Mouse (Mus musculus) liver, embryonic 12.5 days (tissue): Measurements from ENCODE around the gene Nfya. TPM values are rescaled to one million over a fixed set of nuclear protein-coding genes. Genes with fewer than 3 reads are reported as not detected.

Experiments used
- ATAC-seq: fragments of 200-750 bp; cut with Nextera tagmentation; 2 replicates; pipeline ENCODE4 v1.8.0; 2017; ENCODE audit warnings: moderate number of reproducible peaks, mild to moderate bottlenecking, moderate library complexity
- H3K27ac ChIP-seq: fragments of 300-500 bp; sonication (generic); 2 replicates; pipeline ENCODE4 v1.5.1; 2016; ENCODE audit warnings: mild to moderate bottlenecking
- H3K27me3 ChIP-seq: fragments of 300-500 bp; sonication (generic); replicated peaks from 2 replicates; pipeline ENCODE4 v1.6.1; 2016; ENCODE audit warnings: mild to moderate bottlenecking, moderate library complexity
- H3K36me3 ChIP-seq: fragments of 300-500 bp; sonication (generic); 2 replicates; pipeline ENCODE4 v1.6.1; 2016; ENCODE audit warnings: mild to moderate bottlenecking, moderate library complexity
- H3K4me1 ChIP-seq: fragments of 300-500 bp; sonication (generic); 2 replicates; pipeline ENCODE4 v1.6.1; 2016
- H3K4me2 ChIP-seq: fragments of 300-500 bp; sonication (generic); 2 replicates; pipeline ENCODE4 v1.6.1; 2016; ENCODE audit warnings: mild to moderate bottlenecking, moderate library complexity
- H3K4me3 ChIP-seq: fragments of 300-500 bp; sonication (generic); 2 replicates; pipeline ENCODE4 v1.5.1; 2016; ENCODE audit warnings: mild to moderate bottlenecking, moderate library complexity
- H3K9ac ChIP-seq: fragments of 300-500 bp; sonication (generic); 2 replicates; pipeline ENCODE4 v1.6.1; 2016; ENCODE audit warnings: mild to moderate bottlenecking, moderate library complexity
- H3K9me3 ChIP-seq: fragments of 300-500 bp; sonication (generic); replicated peaks from 2 replicates; pipeline ENCODE4 v1.6.1; 2016; ENCODE audit warnings: mild to moderate bottlenecking, moderate library complexity
- WGBS: fragments of 180-500 bp; shearing (Covaris S2); methylation state at CpG from one replicate; pipeline ENCODE4 v1.1.7; 2016; ENCODE audit not compliant: insufficient replicate concordance; 5-methylcytosine and 5-hydroxymethylcytosine counted together
- polyA plus RNA-seq: library from polyadenylated mRNA; unstranded; fragments of >200 nt; fragmentation: Nextera tagmentation; extraction: Ambion mirVana; gene quantifications from 2 replicates; pipeline ENCODE4 v1.2.1, GENCODE M21; 2016

The Nfya gene
- 10.9 and 11.3 TPM in 2 replicates for polyA plus RNA-seq

GRCm38 (mm10) chr17:48409380-48410298 lies at the start of gene Nfya, which contains the start of gene Oard1:
Gene Nfya (minus strand): TSS chr17:48409906.
Gene Oard1 (plus strand): TSS chr17:48410014.
- no peaks in the 10 kb centered on the region for H3K27me3 ChIP-seq
- H3K9ac ChIP-seq: peak within 1 kb of the TSS; percentile 99
- ATAC-seq: peak; percentile 91
- peak within 1 kb of the TSS; percentile 90 for H3K4me3 ChIP-seq
- peaks cover 58% of the 10 kb centered on the region for H3K4me1 ChIP-seq
- peak within 1 kb of the TSS; percentile 86 for H3K4me2 ChIP-seq
- WGBS: under 1% methylated on average over 84 of the region's 84 CpGs
- no peaks in the 10 kb centered on the region for H3K9me3 ChIP-seq
- peaks cover 39% of the 10 kb centered on the region for H3K36me3 ChIP-seq
- peak within 1 kb of the TSS; percentile 100 for H3K27ac ChIP-seq

GRCm38 (mm10) chr17:48457971-48458653 lies 48.4 kb upstream of the Nfya start:
- H3K27ac ChIP-seq: no peak overlapping the region

GRCm38 (mm10) chr17:48455955-48456354 lies 46.2 kb upstream of the Nfya start:
- H3K27ac ChIP-seq: peak overlapping the region; percentile 59
- no peaks in the 10 kb centered on the region for H3K36me3 ChIP-seq
- H3K9ac ChIP-seq: peak overlapping the region; percentile 46
- ATAC-seq: no peak
- no peaks in the 10 kb centered on the region; the same call in 1 of the 2 replicates for H3K27me3 ChIP-seq
- H3K4me3 ChIP-seq: peak overlapping the region; percentile 38
- WGBS: 75% methylated on average over 2 of the region's 2 CpGs
- peaks cover 67% of the 10 kb centered on the region for H3K4me1 ChIP-seq
- no peaks in the 10 kb centered on the region for H3K9me3 ChIP-seq
- peak overlapping the region; percentile 61 for H3K4me2 ChIP-seq

More at GRCm38 (mm10) chr17:48457971-48458653, 48.4 kb upstream of the Nfya start:
- peaks cover 3% of the 10 kb centered on the region; the same call in 1 of the 2 replicates for H3K27me3 ChIP-seq
- ATAC-seq: no peak
- no peak overlapping the region for H3K4me3 ChIP-seq
- peaks cover 54% of the 10 kb centered on the region for H3K4me1 ChIP-seq
- no peak overlapping the region for H3K9ac ChIP-seq
- H3K9me3 ChIP-seq: no peaks in the 10 kb centered on the region
- H3K36me3 ChIP-seq: no peaks in the 10 kb centered on the region
- no peak overlapping the region for H3K4me2 ChIP-seq
- 56% methylated on average over 13 of the region's 13 CpGs for WGBS

- peak within 1 kb of the TSS; percentile 59 for H3K27ac ChIP-seq
- peak; percentile 28 for ATAC-seq
- H3K4me1 ChIP-seq: peaks cover 77% of the 10 kb centered on the region
- 46% methylated on average over 11 of the region's 11 CpGs for WGBS
- peaks cover 5% of the 10 kb centered on the region for H3K36me3 ChIP-seq
- H3K9ac ChIP-seq: peak within 1 kb of the TSS; percentile 56
- H3K9me3 ChIP-seq: no peaks in the 10 kb centered on the region
- H3K27me3 ChIP-seq: no peaks in the 10 kb centered on the region; the same call in 1 of the 2 replicates
- peak within 1 kb of the TSS; percentile 38 for H3K4me3 ChIP-seq
- peak within 1 kb of the TSS; percentile 61 for H3K4me2 ChIP-seq
Observed at GRCm38 (mm10) chr17:48454688-48455087, 45.0 kb upstream of the Nfya start, which contains the start of gene Unc5cl. Gene Unc5cl (plus strand): TSS chr17:48454901.

- H3K9ac ChIP-seq: peak overlapping the region; percentile 56
- H3K9me3 ChIP-seq: no peaks in the 10 kb centered on the region
- ATAC-seq: no peak
- H3K4me2 ChIP-seq: peak overlapping the region; percentile 61
- H3K27me3 ChIP-seq: no peaks in the 10 kb centered on the region
- peak overlapping the region; percentile 59 for H3K27ac ChIP-seq
- H3K4me3 ChIP-seq: peak overlapping the region; percentile 38
- H3K4me1 ChIP-seq: peaks cover 82% of the 10 kb centered on the region
- WGBS: 42% methylated on average over 7 of the region's 7 CpGs
- H3K36me3 ChIP-seq: peaks cover 10% of the 10 kb centered on the region
Observed at GRCm38 (mm10) chr17:48454190-48454589, 44.5 kb upstream of the Nfya start.

GRCm38 (mm10) chr17:48453489-48453888 lies 43.8 kb upstream of the Nfya start:
- Histone ChIP-seq H3K27me3 (no peaks in the 10 kb centered on the region), H3K4me1 (peaks cover 89% of the 10 kb centered on the region), H3K27ac (peak overlapping the region; percentile 72; the same call in 1 of the 2 replicates), H3K9me3 (no peaks in the 10 kb centered on the region), H3K36me3 (peaks cover 17% of the 10 kb centered on the region), H3K4me3 (no peak overlapping the region), H3K9ac (no peak overlapping the region), H3K4me2 (no peak overlapping the region)
- ATAC-seq: no peak
- 68% methylated on average over 7 of the region's 7 CpGs for WGBS

- Histone ChIP-seq H3K4me3 (peak overlapping the region; percentile 67), H3K4me2 (peak overlapping the region; percentile 73), H3K36me3 (peaks cover 27% of the 10 kb centered on the region), H3K27me3 (no peaks in the 10 kb centered on the region), H3K9me3 (no peaks in the 10 kb centered on the region), H3K4me1 (peaks cover 90% of the 10 kb centered on the region), H3K9ac (peak overlapping the region; percentile 80), H3K27ac (peak overlapping the region; percentile 99)
- 49% methylated on average over 9 of the region's 9 CpGs for WGBS
- peak; percentile 16; the same call in 1 of the 2 replicates for ATAC-seq
Observed at GRCm38 (mm10) chr17:48451753-48452444, 42.2 kb upstream of the Nfya start.

GRCm38 (mm10) chr17:48451353-48451675 lies 41.6 kb upstream of the Nfya start, which contains the start of gene Tspo2:
Gene Tspo2 (minus strand): TSS chr17:48451522.
- H3K4me1 ChIP-seq: peaks cover 90% of the 10 kb centered on the region
- H3K27me3 ChIP-seq: no peaks in the 10 kb centered on the region
- 17% methylated on average over 7 of the region's 7 CpGs for WGBS
- H3K9ac ChIP-seq: peak within 1 kb of the TSS; percentile 80
- H3K27ac ChIP-seq: peak within 1 kb of the TSS; percentile 99
- H3K9me3 ChIP-seq: no peaks in the 10 kb centered on the region
- ATAC-seq: peak; percentile 76
- peak within 1 kb of the TSS; percentile 73 for H3K4me2 ChIP-seq
- H3K36me3 ChIP-seq: peaks cover 33% of the 10 kb centered on the region
- H3K4me3 ChIP-seq: peak within 1 kb of the TSS; percentile 67

- Histone ChIP-seq H3K9ac (peak overlapping the region; percentile 80), H3K36me3 (peaks cover 34% of the 10 kb centered on the region)
- peak; percentile 88 for ATAC-seq
Observed at GRCm38 (mm10) chr17:48450666-48451352, 41.1 kb upstream of the Nfya start.

GRCm38 (mm10) chr17:48447675-48448074 lies 38.0 kb upstream of the Nfya start:
- Histone ChIP-seq H3K27me3 (no peaks in the 10 kb centered on the region), H3K4me3 (peak overlapping the region; percentile 67), H3K36me3 (peaks cover 34% of the 10 kb centered on the region), H3K27ac (peak overlapping the region; percentile 99), H3K4me1 (peaks cover 66% of the 10 kb centered on the region), H3K9me3 (no peaks in the 10 kb centered on the region), H3K4me2 (peak overlapping the region; percentile 73), H3K9ac (peak overlapping the region; percentile 80)
- WGBS: 54% methylated on average over 8 of the region's 8 CpGs
- ATAC-seq: peak; percentile 42; the same call in 1 of the 2 replicates

More at GRCm38 (mm10) chr17:48450666-48451352, 41.1 kb upstream of the Nfya start:
- Histone ChIP-seq H3K4me2 (peak overlapping the region; percentile 73), H3K9me3 (no peaks in the 10 kb centered on the region), H3K27ac (peak overlapping the region; percentile 99), H3K27me3 (no peaks in the 10 kb centered on the region), H3K4me1 (peaks cover 88% of the 10 kb centered on the region), H3K4me3 (peak overlapping the region; percentile 67)
- 28% methylated on average over 13 of the region's 13 CpGs for WGBS
